Mouse (Mus musculus) neural tube, embryonic 14.5 days (tissue): ENCODE data around the gene Nek6. TPM values are rescaled to one million over a fixed set of nuclear protein-coding genes. Genes with fewer than 3 reads are reported as not detected.

ENCODE experiments used
- ATAC-seq: fragments of 200-750 bp; cut with Nextera tagmentation; 2 replicates; pipeline ENCODE4 v1.8.0; 2017; ENCODE audit warnings: low read depth, mild to moderate bottlenecking, moderate TSS enrichment, moderate library complexity
- H3K27ac ChIP-seq: fragments of 300-500 bp; sonication (generic); 2 replicates; pipeline ENCODE4 v1.5.1; 2014; ENCODE audit warnings: low read depth, mild to moderate bottlenecking, control low read depth, low read length, moderate library complexity, mixed read lengths
- H3K27me3 ChIP-seq: fragments of 300-500 bp; sonication (generic); 2 replicates; pipeline ENCODE4 v1.6.1; 2014; ENCODE audit warnings: low read length; ENCODE audit not compliant: control insufficient read depth, insufficient read depth
- H3K36me3 ChIP-seq: fragments of 300-500 bp; sonication (generic); 2 replicates; pipeline ENCODE4 v1.6.1; 2014; ENCODE audit warnings: low read length, mixed read lengths; ENCODE audit not compliant: control insufficient read depth, insufficient read depth
- H3K4me1 ChIP-seq: fragments of 300-500 bp; sonication (generic); 2 replicates; pipeline ENCODE4 v1.6.1; 2014; ENCODE audit warnings: low read length; ENCODE audit not compliant: control insufficient read depth, insufficient read depth
- H3K4me2 ChIP-seq: fragments of 300-500 bp; sonication (generic); 2 replicates; pipeline ENCODE4 v1.6.1; 2014; ENCODE audit warnings: mild to moderate bottlenecking, low read depth, low read length, control low read depth
- H3K4me3 ChIP-seq: fragments of 300-500 bp; sonication (generic); 2 replicates; pipeline ENCODE4 v1.5.1; 2014; ENCODE audit warnings: low read depth, low read length, control low read depth, mixed read lengths
- H3K9ac ChIP-seq: fragments of 300-500 bp; sonication (generic); replicated peaks from 2 replicates; pipeline ENCODE4 v1.6.1; 2014; ENCODE audit warnings: low read depth, mild to moderate bottlenecking, control low read depth, low read length, mixed read lengths
- H3K9me3 ChIP-seq: fragments of 300-500 bp; sonication (generic); 2 replicates; pipeline ENCODE4 v1.6.1; 2016; ENCODE audit warnings: low read length; ENCODE audit not compliant: control insufficient read depth
- WGBS: fragments of 180-500 bp; shearing (Covaris S2); extraction: QIAGEN DNeasy Blood & Tissue Kit; methylation state at CpG from one replicate; pipeline ENCODE4 v1.1.7; 2014; 5-methylcytosine and 5-hydroxymethylcytosine counted together
- polyA plus RNA-seq: library from polyadenylated mRNA; unstranded; fragments of >200 nt; fragmentation: Nextera tagmentation; extraction: Ambion mirVana; gene quantifications from 2 replicates; pipeline ENCODE4 v1.2.1, GENCODE M21; 2014

The Nek6 gene
- polyA plus RNA-seq, 1 experiment from 2014 or later: 46.4 TPM

DNA sequence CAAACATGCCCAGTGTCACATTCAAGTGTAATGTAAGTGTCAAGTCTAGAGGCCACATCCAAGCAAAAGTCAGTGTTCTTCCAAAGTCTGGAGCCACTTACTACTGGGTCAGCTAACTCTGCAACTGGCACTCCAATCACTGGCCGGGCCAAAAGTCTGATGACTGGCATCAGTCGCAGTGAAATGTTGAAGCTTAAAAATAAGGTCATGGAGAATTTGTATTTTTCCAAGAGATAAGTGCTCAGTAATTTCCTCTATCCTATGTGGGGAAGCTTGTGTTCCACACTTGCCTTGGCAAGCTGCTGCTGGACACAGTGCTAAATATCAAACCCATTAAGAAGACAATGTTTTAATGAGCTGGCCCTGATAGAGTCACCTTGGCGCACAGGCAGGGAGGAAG is 102.1 kb downstream of the Nek6 start:
- Histone ChIP-seq H3K4me3 (no peak overlapping the region), H3K9ac (no peak overlapping the region), H3K27ac (no peak overlapping the region), H3K4me1 (peaks cover 19% of the 10 kb centered on the region), H3K27me3 (no peaks in the 10 kb centered on the region), H3K4me2 (no peak overlapping the region), H3K9me3 (no peaks in the 10 kb centered on the region), H3K36me3 (no peaks in the 10 kb centered on the region)
- WGBS: 91% methylated on average over 3 of the region's 3 CpGs
- ATAC-seq: no peak

DNA sequence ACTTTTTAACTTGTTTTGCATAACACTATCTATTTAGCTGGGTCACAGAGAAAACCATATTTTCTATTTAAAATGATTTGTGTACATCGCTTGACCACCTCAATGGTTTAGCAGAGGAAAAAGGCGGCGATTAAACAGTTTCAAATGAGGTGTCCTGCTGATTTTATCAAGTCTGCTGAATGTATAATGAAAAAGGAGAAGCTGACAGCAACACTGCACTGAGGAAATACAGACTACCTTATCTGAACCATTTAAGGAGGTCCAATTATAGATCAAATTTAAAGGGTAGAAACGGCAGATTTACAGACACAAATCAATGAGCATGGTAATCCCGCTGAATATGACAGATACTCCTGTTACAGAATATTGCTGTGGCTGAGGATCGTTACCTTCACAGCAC is 103.0 kb downstream of the Nek6 start:
- H3K4me2 ChIP-seq: no peak overlapping the region
- H3K9me3 ChIP-seq: no peaks in the 10 kb centered on the region
- peak; percentile 44; the same call in 1 of the 2 replicates for ATAC-seq
- H3K4me1 ChIP-seq: peaks cover 16% of the 10 kb centered on the region
- no peaks in the 10 kb centered on the region for H3K36me3 ChIP-seq
- H3K4me3 ChIP-seq: no peak overlapping the region
- no peak overlapping the region for H3K9ac ChIP-seq
- no peak overlapping the region for H3K27ac ChIP-seq
- no peaks in the 10 kb centered on the region for H3K27me3 ChIP-seq
- 56% methylated on average over 6 of the region's 6 CpGs for WGBS

DNA sequence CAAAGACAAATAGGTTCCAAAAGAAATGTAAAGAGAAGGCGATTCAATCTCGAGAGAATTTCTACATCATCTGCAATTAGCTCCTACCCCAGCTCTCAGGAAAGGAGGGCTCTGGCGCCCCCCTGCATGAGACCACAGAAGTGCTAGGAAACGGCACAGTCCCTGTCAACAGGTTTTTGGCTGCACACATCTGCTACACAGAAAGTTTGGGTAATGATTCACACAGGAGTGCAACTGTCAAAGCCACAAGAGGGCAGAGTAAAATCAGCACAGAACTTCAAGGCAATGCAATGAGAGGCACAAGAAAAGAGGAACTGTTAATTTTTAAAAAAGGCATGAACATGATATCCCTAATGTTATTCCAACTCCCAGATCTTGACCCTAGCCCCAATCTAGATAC is 104.6 kb downstream of the Nek6 start:
- H3K27ac ChIP-seq: no peak overlapping the region
- 46% methylated on average over 4 of the region's 4 CpGs for WGBS
- no peak overlapping the region for H3K4me3 ChIP-seq
- H3K9ac ChIP-seq: no peak overlapping the region
- H3K27me3 ChIP-seq: no peaks in the 10 kb centered on the region
- ATAC-seq: no peak
- no peaks in the 10 kb centered on the region for H3K36me3 ChIP-seq
- no peaks in the 10 kb centered on the region for H3K9me3 ChIP-seq
- no peak overlapping the region for H3K4me2 ChIP-seq
- peaks cover 11% of the 10 kb centered on the region for H3K4me1 ChIP-seq

DNA sequence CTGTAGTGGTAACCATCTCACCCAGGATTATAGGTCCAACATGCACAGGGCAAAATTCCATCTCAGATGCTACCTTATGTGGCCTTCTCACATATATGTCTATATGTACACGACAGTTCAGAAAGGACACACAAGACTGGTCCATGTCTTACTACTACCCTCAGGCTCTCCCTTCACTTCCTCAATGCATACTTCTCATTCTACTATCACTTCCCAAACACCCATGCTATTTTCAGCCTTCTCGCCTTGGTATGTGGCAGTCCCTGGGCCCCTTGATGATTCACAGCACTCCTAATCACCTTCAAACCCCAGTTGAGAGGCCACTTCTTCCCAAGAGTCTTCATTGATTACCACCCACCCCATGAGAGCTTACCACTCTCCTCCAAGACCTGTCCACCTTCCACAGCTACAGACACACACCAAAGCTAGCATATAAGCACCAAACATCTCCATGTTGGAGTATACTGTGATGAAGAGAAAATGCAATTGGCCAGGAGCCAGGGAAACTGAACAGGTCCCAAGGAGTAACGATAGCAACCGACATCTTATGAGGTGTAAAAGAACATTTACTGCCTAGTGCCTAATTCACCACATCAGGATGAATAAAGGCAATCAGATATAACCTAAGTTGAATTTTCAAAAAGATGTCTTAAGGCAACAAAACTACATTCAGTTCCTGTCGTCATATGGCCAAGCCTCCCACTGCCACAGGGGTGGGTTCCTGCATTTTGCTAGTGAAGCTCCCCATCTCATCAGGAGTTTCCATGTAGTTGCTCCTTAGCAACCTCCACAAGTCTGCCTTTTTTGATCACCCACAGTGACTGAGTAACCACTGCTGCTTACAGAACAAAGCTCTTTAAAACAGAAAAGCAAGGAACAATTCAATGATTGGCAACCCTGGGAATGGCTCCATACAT is 105.8 kb downstream of the Nek6 start:
- no peaks in the 10 kb centered on the region for H3K27me3 ChIP-seq
- 80% methylated on average over 5 of the region's 5 CpGs for WGBS
- no peak overlapping the region for H3K9ac ChIP-seq
- H3K4me1 ChIP-seq: peaks cover 20% of the 10 kb centered on the region
- no peak for ATAC-seq
- no peak overlapping the region for H3K4me3 ChIP-seq
- H3K4me2 ChIP-seq: no peak overlapping the region
- no peaks in the 10 kb centered on the region for H3K9me3 ChIP-seq
- H3K27ac ChIP-seq: no peak overlapping the region
- no peaks in the 10 kb centered on the region for H3K36me3 ChIP-seq

DNA sequence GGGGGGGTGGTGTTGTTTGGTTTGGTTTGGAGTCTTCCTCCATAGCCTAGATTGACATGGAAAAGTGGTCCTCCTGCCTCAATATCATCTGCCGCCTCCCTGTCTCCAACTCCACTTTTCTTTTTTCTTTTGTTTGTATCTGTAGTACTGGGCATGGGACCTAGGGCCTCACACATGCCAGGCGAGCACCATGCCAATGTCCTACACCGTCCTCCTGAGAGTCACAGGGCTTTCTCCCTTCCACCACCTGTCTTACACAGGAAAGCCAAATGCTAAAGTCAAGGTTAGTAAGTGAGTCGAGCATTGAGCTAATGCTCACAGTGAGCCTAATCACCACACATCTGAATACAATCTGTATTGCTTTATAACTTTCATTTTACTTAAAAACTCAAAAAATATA is 108.3 kb downstream of the Nek6 start:
- H3K27ac ChIP-seq: no peak overlapping the region
- no peaks in the 10 kb centered on the region for H3K36me3 ChIP-seq
- no peak overlapping the region for H3K4me2 ChIP-seq
- no peaks in the 10 kb centered on the region for H3K9me3 ChIP-seq
- 93% methylated on average over 4 of the region's 4 CpGs for WGBS
- H3K4me1 ChIP-seq: peaks cover 23% of the 10 kb centered on the region
- ATAC-seq: no peak
- no peaks in the 10 kb centered on the region for H3K27me3 ChIP-seq
- no peak overlapping the region for H3K4me3 ChIP-seq
- no peak overlapping the region for H3K9ac ChIP-seq

DNA sequence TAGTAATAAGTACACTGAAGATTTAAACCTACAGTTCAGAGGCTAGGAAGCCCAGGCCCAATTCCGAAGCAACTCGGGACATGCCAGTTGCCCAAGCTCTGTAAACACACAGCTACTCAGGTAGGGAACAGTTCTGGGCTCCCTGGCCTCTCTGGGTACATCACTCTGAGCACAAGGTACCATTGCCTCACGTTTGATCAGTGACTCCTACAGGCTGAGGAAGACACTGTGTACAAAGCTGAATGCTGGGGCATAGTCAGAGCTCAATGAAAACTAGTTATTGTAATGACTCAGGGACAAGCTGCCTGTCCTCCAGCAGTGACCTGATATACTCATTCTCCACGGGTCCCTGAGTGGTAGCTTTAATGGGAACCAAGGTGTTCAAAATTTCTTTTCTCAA is 109.6 kb downstream of the Nek6 start:
- peaks cover 15% of the 10 kb centered on the region for H3K4me1 ChIP-seq
- H3K9ac ChIP-seq: no peak overlapping the region
- H3K27me3 ChIP-seq: no peaks in the 10 kb centered on the region
- no peak overlapping the region for H3K4me3 ChIP-seq
- H3K4me2 ChIP-seq: no peak overlapping the region
- no peaks in the 10 kb centered on the region for H3K36me3 ChIP-seq
- 0 out of 2 replicates have a peak, but pooled peaks have one; percentile 14 for ATAC-seq
- peak overlapping the region; percentile 48; the same call in 1 of the 2 replicates for H3K27ac ChIP-seq
- WGBS: 82% methylated on average over 4 of the region's 4 CpGs
- H3K9me3 ChIP-seq: no peaks in the 10 kb centered on the region

DNA sequence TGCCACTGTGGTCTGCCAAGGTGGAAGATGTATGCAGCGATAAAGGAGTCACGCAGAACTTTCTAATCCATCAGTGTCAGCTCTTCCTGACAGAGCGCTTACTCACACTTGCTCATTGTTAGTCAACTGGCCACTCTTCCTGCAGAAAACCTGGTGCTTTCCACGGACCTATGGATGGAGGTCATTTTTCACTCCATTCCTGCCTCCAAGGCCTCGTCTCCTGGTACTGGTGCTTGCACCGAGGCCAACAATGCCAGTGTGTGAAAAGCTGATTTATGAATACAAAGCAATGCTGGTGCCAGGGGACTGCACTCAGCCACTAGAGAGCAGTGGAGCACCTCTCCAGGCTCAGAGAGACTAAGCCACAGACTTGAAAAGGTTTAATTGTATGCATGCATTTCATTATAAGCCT is 110.2 kb downstream of the Nek6 start:
- Histone ChIP-seq H3K9me3 (no peaks in the 10 kb centered on the region), H3K36me3 (no peaks in the 10 kb centered on the region), H3K27me3 (no peaks in the 10 kb centered on the region), H3K27ac (peak overlapping the region; percentile 48), H3K4me1 (peaks cover 15% of the 10 kb centered on the region), H3K9ac (no peak overlapping the region), H3K4me2 (no peak overlapping the region), H3K4me3 (no peak overlapping the region)
- ATAC-seq: peak; percentile 94
- WGBS: 18% methylated on average over 6 of the region's 6 CpGs

DNA sequence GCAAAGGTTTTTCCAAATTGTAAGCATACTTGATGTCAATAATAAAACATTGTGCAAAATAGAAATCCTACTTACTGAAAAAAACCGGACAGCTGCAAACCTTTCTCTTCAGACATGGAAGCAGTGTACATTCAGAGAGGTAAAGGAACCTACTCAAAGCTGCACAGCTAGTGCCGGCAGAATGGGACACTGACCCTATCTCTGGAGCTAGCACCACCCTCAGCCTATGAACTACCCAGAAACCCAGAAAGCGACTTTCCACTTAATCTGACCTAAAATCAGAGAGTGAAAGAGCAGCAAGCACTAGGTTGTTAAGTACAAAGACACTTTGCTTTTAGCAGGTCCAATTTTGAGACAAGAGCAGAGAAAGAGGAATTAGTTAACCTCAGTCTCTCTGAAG is 112.0 kb downstream of the Nek6 start:
- Histone ChIP-seq H3K4me2 (no peak overlapping the region), H3K4me3 (no peak overlapping the region), H3K27ac (no peak overlapping the region), H3K9ac (no peak overlapping the region), H3K4me1 (peaks cover 15% of the 10 kb centered on the region), H3K27me3 (no peaks in the 10 kb centered on the region), H3K36me3 (no peaks in the 10 kb centered on the region; the same call in 1 of the 2 replicates), H3K9me3 (no peaks in the 10 kb centered on the region)
- ATAC-seq: no peak
- WGBS: 89% methylated on average over 3 of the region's 3 CpGs

DNA sequence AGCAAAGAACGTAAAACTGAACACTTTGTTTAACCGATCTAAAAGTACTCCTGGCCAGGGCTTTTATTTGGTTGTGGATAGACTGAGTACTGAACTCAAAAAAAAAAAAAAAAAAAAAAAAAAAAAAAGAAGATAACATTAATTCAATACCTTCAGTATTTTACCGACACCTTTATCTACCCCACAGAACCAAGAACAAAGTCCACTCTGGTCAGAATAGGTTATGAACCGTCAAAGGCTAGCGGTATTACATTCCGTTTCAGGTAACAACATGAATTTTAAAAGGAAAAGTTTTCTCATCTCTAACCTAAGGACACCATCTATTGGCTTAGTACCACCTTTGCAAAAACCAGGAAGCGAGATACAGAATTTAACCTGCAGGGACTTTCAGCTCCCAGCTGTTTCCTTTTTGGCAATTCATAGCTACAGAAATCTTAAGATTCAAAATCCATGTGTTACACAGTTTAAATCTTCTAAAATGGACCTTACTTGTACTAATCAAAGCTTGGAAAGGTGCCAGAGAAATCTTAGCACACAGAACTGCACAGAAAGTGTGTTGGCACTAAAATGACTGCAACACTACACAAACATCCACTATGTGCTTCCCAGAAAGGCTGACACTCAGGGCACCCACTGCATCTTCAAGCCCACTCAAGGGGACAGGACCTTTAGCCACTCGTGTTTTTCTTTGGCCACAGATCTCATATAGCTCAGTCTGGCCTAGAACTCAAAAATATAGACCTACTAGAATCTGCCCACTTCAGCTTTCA is 112.6 kb downstream of the Nek6 start:
- Histone ChIP-seq H3K9me3 (no peaks in the 10 kb centered on the region), H3K36me3 (peaks cover 4% of the 10 kb centered on the region; the same call in 1 of the 2 replicates), H3K9ac (no peak overlapping the region)

More for the DNA sequence above, 112.6 kb downstream of the Nek6 start:
- no peaks in the 10 kb centered on the region for H3K27me3 ChIP-seq
- peaks cover 15% of the 10 kb centered on the region for H3K4me1 ChIP-seq
- no peak overlapping the region for H3K4me3 ChIP-seq
- no peak overlapping the region for H3K27ac ChIP-seq
- H3K4me2 ChIP-seq: no peak overlapping the region
- no peak for ATAC-seq
- 92% methylated on average over 8 of the region's 8 CpGs for WGBS
